Mouse (Mus musculus): ENCODE measurements around the gene Gipc2.

Gene Gipc2

DNA sequence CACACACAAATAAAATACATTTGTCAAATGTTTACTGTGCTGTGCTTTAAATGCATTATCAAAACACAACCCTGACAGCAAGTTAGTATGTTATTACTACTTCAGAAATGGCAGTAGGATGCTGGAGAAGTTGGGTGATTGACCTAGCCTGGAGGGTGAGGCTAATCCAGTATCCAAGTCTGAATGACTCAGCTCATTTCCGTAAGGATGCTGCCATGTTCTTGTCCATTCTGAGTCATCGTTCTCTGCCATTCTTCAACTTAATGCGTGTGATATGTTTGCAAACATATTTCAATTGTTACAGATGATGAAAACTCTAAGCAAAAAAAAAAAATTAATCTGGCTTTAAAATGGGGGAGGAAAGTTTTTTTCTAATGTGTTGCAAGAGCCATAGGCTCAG lies 84.6 kb downstream of the Gipc2 start:
- DNase-seq (ENCODE audit: low spot score) = no peak

DNA sequence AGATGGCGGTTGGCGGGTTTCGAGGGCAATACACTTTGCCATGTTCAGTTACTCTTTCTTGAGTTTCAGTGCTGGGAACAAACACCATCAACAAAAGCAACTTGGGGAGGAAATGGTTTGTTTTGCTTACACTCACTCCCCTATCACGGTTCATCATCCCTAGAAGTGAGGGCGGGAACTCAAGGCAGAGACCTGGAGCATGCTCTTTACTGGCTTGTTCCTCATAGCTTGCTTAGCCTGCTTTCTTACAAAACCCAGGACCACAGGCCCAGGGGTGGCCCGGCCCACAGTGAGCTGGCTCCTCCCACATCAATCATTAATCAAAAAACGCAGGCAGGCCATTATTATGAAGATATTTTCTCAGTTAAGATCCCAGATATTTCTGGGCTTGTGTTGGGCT lies 89.9 kb downstream of the Gipc2 start:
- DNase-seq (ENCODE audit: low spot score) = no peak

GRCm38 (mm10) chr3:152069001-152069400 lies 97.0 kb downstream of the Gipc2 start:
- DNase-seq (ENCODE audit: low spot score) = no peak

DNA sequence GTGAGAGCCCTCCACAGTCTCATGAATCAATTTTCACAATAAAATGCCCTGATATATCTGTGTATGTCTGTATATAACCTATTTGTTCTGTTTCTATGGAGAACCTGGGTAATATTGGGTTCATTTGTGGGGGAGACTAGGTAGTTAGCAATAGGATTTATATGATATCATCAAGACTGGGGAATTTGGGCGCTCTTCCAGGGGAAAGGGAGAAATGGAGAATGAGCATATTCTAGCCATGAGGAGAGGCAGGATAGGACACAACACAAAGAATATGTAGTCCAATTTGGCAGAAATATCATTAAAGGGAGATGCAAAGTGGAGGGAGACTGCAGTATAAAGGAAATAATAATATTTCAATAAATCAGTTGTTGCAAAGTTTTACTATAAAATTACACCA lies 97.7 kb downstream of the Gipc2 start:
- DNase-seq (ENCODE audit: low spot score) = no peak

DNA sequence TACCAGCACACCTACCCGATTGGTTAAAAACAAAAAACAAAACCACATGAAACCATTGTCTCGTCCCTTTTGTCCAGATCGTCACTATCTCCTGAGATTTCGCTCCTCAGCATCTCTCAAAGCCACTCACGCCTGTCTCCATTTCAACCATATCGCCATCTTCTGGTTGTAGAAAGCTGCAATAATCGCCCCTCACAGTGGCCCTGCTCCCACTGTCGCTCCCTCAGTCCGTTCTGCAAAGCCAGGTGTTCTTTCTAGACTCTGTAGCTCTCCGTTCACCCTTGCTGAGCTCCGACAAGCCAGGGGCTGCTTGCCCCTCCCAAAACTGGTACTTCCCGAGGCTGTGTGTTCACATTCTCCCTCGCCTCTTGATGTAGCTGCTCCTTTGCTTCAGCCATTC lies 99.3 kb downstream of the Gipc2 start:
- DNase-seq (ENCODE audit: low spot score) = no peak

GRCm38 (mm10) chr3:152065806-152066205 lies 100.2 kb downstream of the Gipc2 start:
- DNase-seq (ENCODE audit: low spot score) = no peak

GRCm38 (mm10) chr3:152064166-152064565 lies 101.9 kb downstream of the Gipc2 start:
- no peak for DNase-seq (ENCODE audit: low spot score)

- no peak for DNase-seq (ENCODE audit: low spot score)
Measured at GRCm38 (mm10) chr3:152062806-152063205, 103.2 kb downstream of the Gipc2 start.

GRCm38 (mm10) chr3:152061145-152061544 lies 104.9 kb downstream of the Gipc2 start:
- no peak for DNase-seq (ENCODE audit: low spot score)

DNA sequence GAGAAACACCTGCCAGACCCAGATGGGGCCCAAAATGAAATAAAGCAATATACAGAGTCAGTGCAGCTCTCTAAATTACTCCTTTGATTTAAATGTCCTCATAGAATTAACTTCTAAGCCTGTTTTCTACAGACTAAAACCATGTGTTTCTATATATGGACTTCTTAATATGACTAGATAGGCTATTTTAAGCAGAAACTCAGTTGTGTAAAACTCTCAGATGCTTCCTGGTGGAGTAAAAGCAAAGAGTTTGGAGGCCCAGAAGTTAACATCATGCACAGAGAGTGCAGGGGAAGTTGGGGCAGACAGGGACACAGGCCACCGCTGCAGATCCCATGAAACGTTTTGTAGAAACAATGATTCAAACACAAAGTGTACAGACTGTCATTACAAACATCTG lies 107.8 kb downstream of the Gipc2 start:
- DNase-seq (ENCODE audit: low spot score) = no peak

DNA sequence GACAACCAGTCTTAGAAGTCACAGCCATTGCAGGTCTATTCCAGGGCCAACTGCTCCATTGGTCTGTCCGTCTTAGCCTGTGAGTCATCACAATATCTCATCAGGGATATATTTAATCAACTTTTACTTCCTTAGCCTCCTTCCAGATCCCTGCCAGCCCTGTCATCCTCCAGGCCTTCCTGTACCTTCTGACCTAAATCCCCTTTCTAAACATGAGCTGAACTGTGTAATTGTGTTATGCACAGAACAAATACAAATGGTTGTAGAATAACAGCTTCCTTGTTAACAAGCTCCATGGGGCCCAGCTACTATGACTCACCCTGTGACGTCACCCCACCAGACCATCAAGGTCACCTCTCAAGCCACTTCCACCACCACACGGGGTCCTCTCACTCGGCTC lies 111.8 kb downstream of the Gipc2 start:
- no peak for DNase-seq (ENCODE audit: low spot score)

DNA sequence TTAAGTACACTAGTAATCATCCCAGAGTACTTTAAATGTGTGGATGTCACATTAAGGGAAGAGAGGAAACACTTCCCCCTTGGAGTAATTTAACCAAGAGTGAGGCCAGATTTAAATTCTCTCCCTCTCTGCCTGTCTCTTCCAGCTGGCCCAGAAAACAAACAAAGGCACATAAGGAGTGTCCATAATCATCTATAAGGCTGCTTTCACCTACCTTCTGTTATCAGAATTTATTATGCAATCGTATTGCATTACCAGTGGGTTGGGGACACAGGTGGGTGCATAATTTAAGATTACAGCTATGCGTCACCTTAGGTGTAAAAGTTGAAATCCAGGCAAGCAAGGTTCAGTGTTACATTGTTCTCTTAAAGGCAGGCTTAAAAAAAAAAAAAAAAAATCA lies 114.1 kb downstream of the Gipc2 start:
- DNase-seq (ENCODE audit: low spot score) = no peak

DNA sequence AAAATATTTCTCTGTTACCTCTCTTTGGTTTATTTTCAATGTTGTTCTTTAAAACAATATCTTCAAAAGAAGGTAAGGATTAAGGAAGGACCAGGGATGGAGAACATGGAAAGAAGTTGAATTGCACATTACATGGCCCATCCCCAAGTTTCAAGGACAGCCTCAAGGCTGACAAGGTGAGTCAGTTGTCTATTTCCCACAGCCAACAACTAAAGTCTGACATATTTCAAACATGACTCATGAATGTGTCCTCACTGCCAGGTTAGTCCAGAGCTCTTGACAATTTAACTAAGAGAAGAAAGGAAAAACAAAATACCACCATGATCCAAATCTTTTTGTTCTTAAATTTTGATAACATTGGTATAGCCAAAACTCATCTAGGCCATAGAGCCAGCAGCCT lies 118.1 kb downstream of the Gipc2 start:
- no peak for DNase-seq (ENCODE audit: low spot score)

DNA sequence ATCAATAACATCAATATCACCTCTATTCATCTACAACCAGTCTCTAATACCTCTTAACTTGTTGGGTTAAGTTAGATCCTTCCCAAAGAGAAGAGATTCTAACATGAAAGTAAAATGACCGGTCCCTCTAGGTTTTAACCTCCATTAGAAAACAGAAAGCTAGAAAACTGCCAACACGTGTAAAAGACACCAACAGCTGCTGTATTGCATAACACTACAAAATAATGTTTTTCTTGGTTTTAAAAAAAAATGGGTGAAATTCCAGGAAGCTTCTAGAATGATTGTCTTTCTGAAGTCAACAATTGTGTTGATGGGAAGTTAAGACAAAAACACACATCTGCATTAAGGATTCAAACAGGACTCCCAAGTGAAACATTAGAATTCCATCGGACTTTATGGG lies 119.1 kb downstream of the Gipc2 start:
- DNase-seq (ENCODE audit: low spot score) = no peak

Data from testis, postnatal 10 days (tissue).